Mouse (Mus musculus) intestine, embryonic 16.5 days (tissue): ENCODE results near the gene 2010111I01Rik. TPM values are rescaled to one million over a fixed set of nuclear protein-coding genes. Genes with fewer than 3 reads are reported as not detected.

Source experiments
- ATAC-seq: fragments of 200-750 bp; cut with Nextera tagmentation; 2 replicates; pipeline ENCODE4 v1.8.0; 2017; ENCODE audit warnings: moderate TSS enrichment, moderate library complexity
- H3K27ac ChIP-seq: fragments of 300-500 bp; sonication (generic); 2 replicates; pipeline ENCODE4 v1.5.1; 2014; ENCODE audit warnings: mild to moderate bottlenecking, low read length
- H3K27me3 ChIP-seq: fragments of 300-500 bp; sonication (generic); replicated peaks from 2 replicates; pipeline ENCODE4 v1.6.1; 2014; ENCODE audit warnings: low read length, control low read depth, mixed read lengths; ENCODE audit not compliant: control insufficient read depth, insufficient read depth
- H3K36me3 ChIP-seq: fragments of 300-500 bp; sonication (generic); 2 replicates; pipeline ENCODE4 v1.6.1; 2014; ENCODE audit warnings: low read length, control low read depth; ENCODE audit not compliant: control insufficient read depth, insufficient read depth
- H3K4me1 ChIP-seq: fragments of 300-500 bp; sonication (generic); 2 replicates; pipeline ENCODE4 v1.6.1; 2014; ENCODE audit warnings: low read length, control low read depth, mixed read lengths; ENCODE audit not compliant: control insufficient read depth, insufficient read depth
- H3K4me2 ChIP-seq: fragments of 300-500 bp; sonication (generic); 2 replicates; pipeline ENCODE4 v1.6.1; 2014; ENCODE audit warnings: low read depth, low read length, control low read depth
- H3K4me3 ChIP-seq: fragments of 300-500 bp; sonication (generic); 2 replicates; pipeline ENCODE4 v1.5.1; 2014; ENCODE audit warnings: mild to moderate bottlenecking, low read length
- H3K9ac ChIP-seq: fragments of 300-500 bp; sonication (generic); 2 replicates; pipeline ENCODE4 v1.6.1; 2014; ENCODE audit warnings: low read depth, low read length
- H3K9me3 ChIP-seq: fragments of 300-500 bp; sonication (generic); 2 replicates; pipeline ENCODE4 v1.6.1; 2016; ENCODE audit warnings: low read length, control low read depth; ENCODE audit not compliant: control insufficient read depth
- WGBS: fragments of 180-500 bp; shearing (Covaris S2); extraction: QIAGEN DNeasy Blood & Tissue Kit; methylation state at CpG from one replicate; pipeline ENCODE4 v1.1.7; 2014; 5-methylcytosine and 5-hydroxymethylcytosine counted together
- polyA plus RNA-seq: library from polyadenylated mRNA; unstranded; fragments of >200 nt; fragmentation: Nextera tagmentation; extraction: Ambion mirVana; gene quantifications from 2 replicates; pipeline ENCODE4 v1.2.1, GENCODE M21; 2015

2010111I01Rik gene
- polyA plus RNA-seq, 1 experiment from 2014 or later: 98.7 TPM

- Histone ChIP-seq H3K4me3 (no peak overlapping the region), H3K36me3 (no peaks in the 10 kb centered on the region), H3K27ac (no peak overlapping the region), H3K27me3 (no peaks in the 10 kb centered on the region), H3K4me1 (no peaks in the 10 kb centered on the region), H3K4me2 (no peak overlapping the region), H3K9me3 (no peaks in the 10 kb centered on the region), H3K9ac (no peak overlapping the region)
- ATAC-seq: peak; percentile 55
- 76% methylated on average over 1 of the region's 1 CpGs for WGBS
Measured at GRCm38 (mm10) chr13:63063706-63064105, 99.0 kb downstream of the 2010111I01Rik start.

GRCm38 (mm10) chr13:63066607-63067006 is 101.9 kb downstream of the 2010111I01Rik start:
- Histone ChIP-seq H3K9ac (no peak overlapping the region), H3K4me1 (no peaks in the 10 kb centered on the region), H3K9me3 (no peaks in the 10 kb centered on the region), H3K36me3 (no peaks in the 10 kb centered on the region), H3K4me2 (no peak overlapping the region), H3K4me3 (no peak overlapping the region), H3K27ac (no peak overlapping the region), H3K27me3 (no peaks in the 10 kb centered on the region)
- 76% methylated on average over 1 of the region's 1 CpGs for WGBS
- peak; percentile 37; the same call in 1 of the 2 replicates for ATAC-seq

- Histone ChIP-seq H3K4me3 (no peak overlapping the region), H3K27me3 (no peaks in the 10 kb centered on the region), H3K27ac (no peak overlapping the region), H3K4me2 (no peak overlapping the region), H3K9ac (no peak overlapping the region), H3K4me1 (peaks cover 8% of the 10 kb centered on the region), H3K9me3 (no peaks in the 10 kb centered on the region), H3K36me3 (no peaks in the 10 kb centered on the region)
- 78% methylated on average over 4 of the region's 4 CpGs for WGBS
- ATAC-seq: no peak
Measured at GRCm38 (mm10) chr13:63068371-63069136, 103.9 kb downstream of the 2010111I01Rik start.

GRCm38 (mm10) chr13:63071874-63072273 is 107.2 kb downstream of the 2010111I01Rik start:
- Histone ChIP-seq H3K27me3 (no peaks in the 10 kb centered on the region), H3K4me3 (no peak overlapping the region), H3K9me3 (no peaks in the 10 kb centered on the region), H3K4me2 (no peak overlapping the region), H3K9ac (no peak overlapping the region), H3K27ac (0 out of 2 replicates have a peak overlapping the region, but pooled peaks have one; percentile 4), H3K36me3 (no peaks in the 10 kb centered on the region), H3K4me1 (peaks cover 19% of the 10 kb centered on the region)
- WGBS: 63% methylated on average over 8 of the region's 8 CpGs
- ATAC-seq: peak; percentile 49

GRCm38 (mm10) chr13:63072376-63072775 is 107.7 kb downstream of the 2010111I01Rik start:
- ATAC-seq: peak; percentile 84
- Histone ChIP-seq H3K9me3 (no peaks in the 10 kb centered on the region), H3K4me1 (peaks cover 19% of the 10 kb centered on the region), H3K4me2 (no peak overlapping the region), H3K27me3 (no peaks in the 10 kb centered on the region), H3K4me3 (no peak overlapping the region), H3K27ac (no peak overlapping the region), H3K36me3 (no peaks in the 10 kb centered on the region), H3K9ac (no peak overlapping the region)
- 23% methylated on average over 3 of the region's 3 CpGs for WGBS

GRCm38 (mm10) chr13:63073911-63074675 is 109.4 kb downstream of the 2010111I01Rik start:
- WGBS: 40% methylated on average over 9 of the region's 9 CpGs
- Histone ChIP-seq H3K9ac (no peak overlapping the region), H3K36me3 (no peaks in the 10 kb centered on the region), H3K4me1 (peaks cover 19% of the 10 kb centered on the region), H3K4me3 (no peak overlapping the region), H3K4me2 (no peak overlapping the region), H3K27ac (peak overlapping the region; percentile 11; the same call in 1 of the 2 replicates), H3K9me3 (no peaks in the 10 kb centered on the region), H3K27me3 (no peaks in the 10 kb centered on the region)
- peak; percentile 64 for ATAC-seq

GRCm38 (mm10) chr13:63074676-63074991 is 109.9 kb downstream of the 2010111I01Rik start:
- ATAC-seq: peak; percentile 26; the same call in 1 of the 2 replicates
- Histone ChIP-seq H3K27me3 (no peaks in the 10 kb centered on the region), H3K9me3 (no peaks in the 10 kb centered on the region), H3K4me3 (no peak overlapping the region), H3K36me3 (no peaks in the 10 kb centered on the region), H3K4me2 (no peak overlapping the region), H3K4me1 (peaks cover 19% of the 10 kb centered on the region), H3K9ac (no peak overlapping the region), H3K27ac (no peak overlapping the region)
- WGBS: 60% methylated on average over 3 of the region's 3 CpGs

- no peak overlapping the region for H3K4me2 ChIP-seq
- H3K9ac ChIP-seq: no peak overlapping the region
- WGBS: 88% methylated on average over 2 of the region's 2 CpGs
- H3K4me1 ChIP-seq: peaks cover 19% of the 10 kb centered on the region
- ATAC-seq: no peak
- no peak overlapping the region for H3K27ac ChIP-seq
- H3K36me3 ChIP-seq: no peaks in the 10 kb centered on the region
- no peaks in the 10 kb centered on the region for H3K27me3 ChIP-seq
- no peak overlapping the region for H3K4me3 ChIP-seq
- H3K9me3 ChIP-seq: no peaks in the 10 kb centered on the region
Measured at GRCm38 (mm10) chr13:63075331-63075855, 110.7 kb downstream of the 2010111I01Rik start.

- H3K27ac ChIP-seq: no peak overlapping the region
- no peaks in the 10 kb centered on the region for H3K36me3 ChIP-seq
- no peak for ATAC-seq
- peaks cover 3% of the 10 kb centered on the region; the same call in 1 of the 2 replicates for H3K4me1 ChIP-seq
- H3K9me3 ChIP-seq: no peaks in the 10 kb centered on the region
- H3K4me3 ChIP-seq: no peak overlapping the region
- no peak overlapping the region for H3K4me2 ChIP-seq
- WGBS: 58% methylated on average over 4 of the region's 4 CpGs
- no peaks in the 10 kb centered on the region for H3K27me3 ChIP-seq
- H3K9ac ChIP-seq: no peak overlapping the region
Measured at GRCm38 (mm10) chr13:63080191-63080590, 115.5 kb downstream of the 2010111I01Rik start.
